Mouse (Mus musculus) central nervous system, embryonic 18 days (tissue): ENCODE measurements around the gene Klk14. TPM values are rescaled to one million over a fixed set of nuclear protein-coding genes. Genes with fewer than 3 reads are reported as not detected.

Experiments used
- polyA plus RNA-seq: library from polyadenylated mRNA; depleted of rRNA; stranded (reverse); fragments of >200 nt; gene quantifications from 2 replicates; pipeline ENCODE4 v1.2.3, GENCODE M21; 2012; rRNA removed

Gene Klk14
- polyA plus RNA-seq: 0.08 TPM in 1 of 2 replicates, not detected in the other

GRCm38 (mm10) chr7:43690118-43690517, at the start of gene Klk14:
Gene Klk14 (plus strand): TSS chr7:43690418.

GRCm38 (mm10) chr7:43660002-43660401, 30.2 kb upstream of the Klk14 start, which contains the start of gene Siglece:
Gene Siglece (minus strand): TSS chr7:43660161.

GRCm38 (mm10) chr7:43671809-43672580, 18.2 kb upstream of the Klk14 start, which contains the start of gene Ctu1:
Gene Ctu1 (plus strand): TSS chr7:43672016.

GRCm38 (mm10) chr7:43712267-43712666, 22.0 kb downstream of the Klk14 start, which contains the start of gene Klk13:
Gene Klk13 (plus strand): TSS chr7:43712567.

Other genes starting within 250 kb of the Klk14 start
- not detected in 2 replicates for gene Cldnd2, start 249.6 kb upstream of the Klk14 start, polyA plus RNA-seq
- gene Etfb, start 246.3 kb upstream of the Klk14 start, polyA plus RNA-seq: 67.2 and 78.6 TPM in 2 replicates
- 1.2 and 1.4 TPM in 2 replicates for gene Gm45233, start 246.3 kb upstream of the Klk14 start, polyA plus RNA-seq
- gene Vsig10l, start 227.3 kb upstream of the Klk14 start, polyA plus RNA-seq: 7.7 and 9.7 TPM in 2 replicates
- gene Iglon5, start 200.3 kb upstream of the Klk14 start, polyA plus RNA-seq: 67.3 and 80.8 TPM in 2 replicates
- gene 4931406B18Rik, start 184.5 kb upstream of the Klk14 start, polyA plus RNA-seq: not detected in 2 replicates
- gene Cd33, start 146.0 kb upstream of the Klk14 start, polyA plus RNA-seq: 0.93 and 1.6 TPM in 2 replicates
- 13.1 and 13.3 TPM in 2 replicates for gene Zfp658, start 128.2 kb upstream of the Klk14 start, polyA plus RNA-seq
- 8.7 and 9.2 TPM in 2 replicates for gene Zfp719, start 110.8 kb upstream of the Klk14 start, polyA plus RNA-seq
- gene Zfp819, start 83.2 kb upstream of the Klk14 start, polyA plus RNA-seq: 0.27 and 0.33 TPM in 2 replicates
- 0.03 and 0.08 TPM in 2 replicates for gene Ceacam18, start 55.7 kb upstream of the Klk14 start, polyA plus RNA-seq
- 0.16 and 0.19 TPM in 2 replicates for gene Siglece, start 30.3 kb upstream of the Klk14 start, polyA plus RNA-seq
- 26.2 and 27.5 TPM in 2 replicates for gene Ctu1, start 18.4 kb upstream of the Klk14 start, polyA plus RNA-seq
- gene Klk13, start 22.1 kb downstream of the Klk14 start, polyA plus RNA-seq: 0.07 and 0.16 TPM in 2 replicates
- gene Klk12, start 78.5 kb downstream of the Klk14 start, polyA plus RNA-seq: not detected in 2 replicates
- gene Klk11, start 84.2 kb downstream of the Klk14 start, polyA plus RNA-seq: 0.73 TPM in 1 of 2 replicates, not detected in the other
- gene Klk10, start 90.6 kb downstream of the Klk14 start, polyA plus RNA-seq: 0.07 and 0.28 TPM in 2 replicates
- not detected in 2 replicates for gene Klk9, start 101.5 kb downstream of the Klk14 start, polyA plus RNA-seq
- 10.5 and 12.3 TPM in 2 replicates for gene Klk8, start 107.2 kb downstream of the Klk14 start, polyA plus RNA-seq
- 0.21 and 0.25 TPM in 2 replicates for gene Klk7, start 120.9 kb downstream of the Klk14 start, polyA plus RNA-seq
- not detected in 2 replicates for gene Klk6, start 134.1 kb downstream of the Klk14 start, polyA plus RNA-seq
- gene Klk5, start 151.6 kb downstream of the Klk14 start, polyA plus RNA-seq: not detected in 2 replicates
- gene Klk4, start 190.7 kb downstream of the Klk14 start, polyA plus RNA-seq: 0.18 and 0.59 TPM in 2 replicates
- not detected in 2 replicates for gene Klk15, start 243.3 kb downstream of the Klk14 start, polyA plus RNA-seq